Mouse (Mus musculus): ENCODE results near the gene Cfap52. TPM values are rescaled to one million over a fixed set of nuclear protein-coding genes. Genes with fewer than 3 reads are reported as not detected.

Gene Cfap52
- polyA plus RNA-seq, 1 experiment from 2014 or later = 1.0 TPM

DNA sequence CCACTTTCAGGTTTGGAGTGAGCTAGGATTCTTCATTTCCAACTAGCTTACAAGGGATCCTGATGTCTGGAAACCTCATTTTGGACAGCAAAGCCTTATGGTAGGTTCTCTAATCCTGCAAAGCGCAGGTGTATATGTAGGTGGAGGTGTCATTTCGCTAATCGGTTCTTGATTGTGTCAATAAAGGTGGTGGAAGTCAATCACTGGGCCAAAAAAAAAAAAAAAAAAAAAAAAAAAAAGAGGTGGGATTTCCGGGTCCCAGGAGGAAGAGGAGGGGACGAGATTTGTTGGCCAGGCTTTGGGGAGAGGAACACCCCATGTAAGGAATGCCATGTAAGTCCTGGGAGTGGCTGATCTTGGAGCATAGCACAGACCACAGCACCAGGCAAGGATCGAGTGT is 11.0 kb downstream of the Cfap52 start:
- no peaks in the 10 kb centered on the region for H3K4me1 ChIP-seq (replicated peaks; ENCODE audit: control insufficient read depth, insufficient read depth, low read length)
- DNase-seq (ENCODE audit: low spot score) = no peak
- H3K4me3 ChIP-seq (ENCODE audit: low read depth, low read length) = no peak overlapping the region
- H3K9ac ChIP-seq (ENCODE audit: low read length) = no peak overlapping the region
- ATAC-seq (replicated peaks; ENCODE audit: low FRiP score, low TSS enrichment, low read depth) = no peak
- no peak overlapping the region for H3K27ac ChIP-seq (ENCODE audit: low read depth)
- H3K27me3 ChIP-seq (replicated peaks; ENCODE audit: control insufficient read depth, insufficient read depth, low read length) = no peaks in the 10 kb centered on the region
- 0 out of 2 replicates have a peak, but pooled peaks cover 3% of the 10 kb centered on the region for H3K9me3 ChIP-seq (ENCODE audit: control insufficient read depth, low read length)
- H3K4me2 ChIP-seq (ENCODE audit: low read length) = no peak overlapping the region
- WGBS = 86% methylated on average over 6 of the region's 6 CpGs
- H3K36me3 ChIP-seq (ENCODE audit: control insufficient read depth, insufficient read depth, low read length) = no peaks in the 10 kb centered on the region

DNA sequence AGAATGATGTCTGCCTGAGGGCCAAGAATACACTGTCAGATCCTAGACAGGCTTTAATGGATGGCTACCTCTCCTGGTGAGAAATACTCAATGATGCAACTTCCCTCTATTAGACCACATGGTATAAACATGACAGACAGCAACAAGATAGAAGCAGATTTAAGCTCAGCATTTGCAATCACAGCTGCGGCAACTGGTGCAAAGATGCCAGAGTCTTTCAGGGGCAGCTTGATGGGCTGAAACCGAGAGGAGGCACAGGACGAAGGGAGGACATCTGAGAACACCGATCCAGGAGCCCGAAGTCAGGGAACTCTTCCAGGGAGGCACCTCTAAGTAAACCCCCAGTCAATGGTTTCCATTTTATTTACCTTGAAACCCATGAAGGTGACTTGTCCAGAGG is 11.8 kb downstream of the Cfap52 start:
- 79% methylated on average over 5 of the region's 5 CpGs for WGBS
- H3K27me3 ChIP-seq (replicated peaks; ENCODE audit: control insufficient read depth, insufficient read depth, low read length) = no peaks in the 10 kb centered on the region
- no peak overlapping the region for H3K9ac ChIP-seq (ENCODE audit: low read length)
- no peaks in the 10 kb centered on the region for H3K36me3 ChIP-seq (ENCODE audit: control insufficient read depth, insufficient read depth, low read length)
- H3K9me3 ChIP-seq (ENCODE audit: control insufficient read depth, low read length) = 0 out of 2 replicates have a peak, but pooled peaks cover 3% of the 10 kb centered on the region
- ATAC-seq (replicated peaks; ENCODE audit: low FRiP score, low TSS enrichment, low read depth) (no peak), DNase-seq (ENCODE audit: low spot score) (no peak)
- H3K4me1 ChIP-seq (replicated peaks; ENCODE audit: control insufficient read depth, insufficient read depth, low read length) = no peaks in the 10 kb centered on the region
- no peak overlapping the region for H3K4me2 ChIP-seq (ENCODE audit: low read length)
- no peak overlapping the region for H3K27ac ChIP-seq (ENCODE audit: low read depth)
- no peak overlapping the region for H3K4me3 ChIP-seq (ENCODE audit: low read depth, low read length)

DNA sequence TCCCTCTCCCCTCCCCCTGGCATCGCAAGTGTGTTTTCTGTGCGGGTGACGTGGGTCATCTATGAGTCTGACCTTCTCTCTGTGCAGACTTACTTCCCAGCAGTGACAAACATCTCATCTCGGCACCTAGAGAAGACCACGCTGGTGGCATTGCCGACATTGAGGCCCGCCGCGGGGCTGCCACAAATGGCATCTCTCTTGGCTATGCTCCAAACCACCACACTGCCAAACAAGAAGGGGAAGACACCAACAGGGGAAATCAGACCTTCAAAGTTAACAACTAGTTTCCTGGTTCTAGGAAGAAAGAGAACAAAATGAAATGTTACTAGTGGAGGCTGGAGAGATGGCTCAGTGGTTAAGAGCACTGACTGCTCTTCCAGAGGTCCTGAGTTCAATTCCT is 16.0 kb downstream of the Cfap52 start:
- Histone ChIP-seq H3K4me3 (ENCODE audit: low read depth, low read length) (no peak overlapping the region), H3K9ac (ENCODE audit: low read length) (no peak overlapping the region), H3K27me3 (replicated peaks; ENCODE audit: control insufficient read depth, insufficient read depth, low read length) (no peaks in the 10 kb centered on the region), H3K9me3 (ENCODE audit: control insufficient read depth, low read length) (0 out of 2 replicates have a peak, but pooled peaks cover 3% of the 10 kb centered on the region), H3K27ac (ENCODE audit: low read depth) (no peak overlapping the region), H3K4me2 (ENCODE audit: low read length) (no peak overlapping the region), H3K36me3 (ENCODE audit: control insufficient read depth, insufficient read depth, low read length) (no peaks in the 10 kb centered on the region), H3K4me1 (replicated peaks; ENCODE audit: control insufficient read depth, insufficient read depth, low read length) (no peaks in the 10 kb centered on the region; the same call in 1 of the 2 replicates)
- no peak for DNase-seq (ENCODE audit: low spot score)
- ATAC-seq (replicated peaks; ENCODE audit: low FRiP score, low TSS enrichment, low read depth) = no peak
- 80% methylated on average over 9 of the region's 9 CpGs for WGBS

DNA sequence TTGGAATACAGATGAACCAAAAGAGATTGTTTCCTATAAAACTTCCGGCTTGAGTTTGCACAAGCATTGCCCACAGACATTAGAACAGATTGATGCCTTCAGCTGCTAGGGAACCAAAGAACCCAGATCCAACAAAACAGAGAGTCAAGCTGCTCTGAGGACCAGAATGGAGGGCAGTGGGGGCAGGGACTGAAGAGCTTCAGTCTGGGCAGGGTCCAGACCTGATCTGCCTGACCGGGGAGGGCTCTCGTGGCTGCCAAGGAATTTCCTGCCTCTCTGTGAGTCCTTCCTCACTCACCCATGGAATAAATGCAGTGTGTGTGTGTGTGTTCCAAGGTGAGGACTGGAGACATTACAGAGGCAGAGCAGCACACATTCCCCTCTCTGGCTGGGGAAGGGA is 17.2 kb downstream of the Cfap52 start:
- H3K9ac ChIP-seq (ENCODE audit: low read length) = no peak overlapping the region
- H3K36me3 ChIP-seq (ENCODE audit: control insufficient read depth, insufficient read depth, low read length) = no peaks in the 10 kb centered on the region
- DNase-seq (ENCODE audit: low spot score) (no peak), ATAC-seq (replicated peaks; ENCODE audit: low FRiP score, low TSS enrichment, low read depth) (no peak)
- H3K4me2 ChIP-seq (ENCODE audit: low read length) = no peak overlapping the region
- no peaks in the 10 kb centered on the region; the same call in 1 of the 2 replicates for H3K4me1 ChIP-seq (replicated peaks; ENCODE audit: control insufficient read depth, insufficient read depth, low read length)
- no peak overlapping the region for H3K4me3 ChIP-seq (ENCODE audit: low read depth, low read length)
- 35% methylated on average over 3 of the region's 3 CpGs for WGBS
- H3K9me3 ChIP-seq (ENCODE audit: control insufficient read depth, low read length) = 0 out of 2 replicates have a peak, but pooled peaks cover 3% of the 10 kb centered on the region
- no peak overlapping the region for H3K27ac ChIP-seq (ENCODE audit: low read depth)
- no peaks in the 10 kb centered on the region for H3K27me3 ChIP-seq (replicated peaks; ENCODE audit: control insufficient read depth, insufficient read depth, low read length)

DNA sequence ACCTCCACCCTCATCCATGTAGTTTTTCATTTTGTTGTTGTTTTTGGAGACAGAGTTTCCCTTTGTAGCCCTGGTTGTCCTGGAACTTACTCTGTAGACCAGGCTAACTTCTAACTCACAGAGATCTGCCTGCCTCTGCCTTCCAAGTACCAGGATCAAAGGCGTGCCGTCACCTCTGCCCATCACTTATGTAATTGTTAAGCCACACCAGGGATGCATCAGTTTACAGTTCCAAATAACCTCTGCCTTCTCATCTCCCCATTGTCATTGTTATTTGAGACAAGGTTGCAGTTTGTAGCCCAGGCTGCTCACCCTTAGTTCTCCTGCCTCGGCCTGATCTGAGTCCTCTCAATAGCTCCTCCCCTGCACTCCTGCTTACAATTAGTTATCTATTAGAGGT is 33.3 kb downstream of the Cfap52 start:
- WGBS = 88% methylated on average over 3 of the region's 3 CpGs
- Histone ChIP-seq H3K4me1 (replicated peaks; ENCODE audit: control insufficient read depth, insufficient read depth, low read length) (no peaks in the 10 kb centered on the region), H3K4me3 (ENCODE audit: low read depth, low read length) (no peak overlapping the region), H3K9ac (ENCODE audit: low read length) (no peak overlapping the region), H3K27me3 (replicated peaks; ENCODE audit: control insufficient read depth, insufficient read depth, low read length) (no peaks in the 10 kb centered on the region), H3K36me3 (ENCODE audit: control insufficient read depth, insufficient read depth, low read length) (no peaks in the 10 kb centered on the region), H3K4me2 (ENCODE audit: low read length) (no peak overlapping the region), H3K9me3 (ENCODE audit: control insufficient read depth, low read length) (no peaks in the 10 kb centered on the region), H3K27ac (ENCODE audit: low read depth) (no peak overlapping the region)
- DNase-seq (ENCODE audit: low spot score) (no peak), ATAC-seq (replicated peaks; ENCODE audit: low FRiP score, low TSS enrichment, low read depth) (no peak)

DNA sequence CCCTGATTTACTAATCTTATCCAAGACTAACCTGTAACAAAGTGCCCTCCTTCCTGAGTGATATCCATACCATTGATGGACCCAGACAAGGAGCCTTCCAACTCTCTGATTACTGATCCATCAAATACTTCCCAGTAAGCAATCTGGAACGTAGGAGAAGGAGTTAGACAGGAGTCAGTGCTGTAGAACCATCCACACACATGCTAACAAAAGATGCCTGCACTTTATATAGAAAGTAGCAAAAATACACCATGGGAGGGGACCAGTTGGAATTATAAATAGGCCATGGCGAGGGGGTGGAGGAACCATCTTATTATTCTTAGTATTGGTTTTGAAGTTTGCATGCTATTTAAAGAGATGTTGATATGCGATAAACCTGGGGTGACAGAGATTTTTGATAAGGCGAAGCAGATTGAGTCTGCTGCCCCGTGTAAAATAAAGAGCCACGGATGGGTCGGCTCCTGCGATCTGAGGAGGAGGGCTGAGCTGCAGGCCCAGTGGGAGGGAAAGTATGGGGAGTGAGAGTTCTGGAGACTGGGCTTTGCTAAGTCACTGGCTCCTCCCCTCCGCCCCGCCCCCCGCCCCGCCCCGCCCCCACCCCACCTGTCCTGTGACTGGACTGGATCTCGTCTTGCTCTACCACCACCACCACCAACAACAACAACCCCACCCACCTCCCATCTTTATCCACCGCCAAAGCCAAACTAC is 38.9 kb downstream of the Cfap52 start:
- no peaks in the 10 kb centered on the region for H3K36me3 ChIP-seq (ENCODE audit: control insufficient read depth, insufficient read depth, low read length)
- no peak overlapping the region for H3K27ac ChIP-seq (ENCODE audit: low read depth)
- no peak for DNase-seq (ENCODE audit: low spot score)
- H3K4me3 ChIP-seq (ENCODE audit: low read depth, low read length) = no peak overlapping the region
- peaks cover under 1% of the 10 kb centered on the region; the same call in 1 of the 2 replicates for H3K27me3 ChIP-seq (replicated peaks; ENCODE audit: control insufficient read depth, insufficient read depth, low read length)
- H3K4me2 ChIP-seq (ENCODE audit: low read length) = no peak overlapping the region
- no peak for ATAC-seq (replicated peaks; ENCODE audit: low FRiP score, low TSS enrichment, low read depth)
- no peaks in the 10 kb centered on the region for H3K4me1 ChIP-seq (replicated peaks; ENCODE audit: control insufficient read depth, insufficient read depth, low read length)
- WGBS = 14% methylated on average over 15 of the region's 15 CpGs
- no peaks in the 10 kb centered on the region for H3K9me3 ChIP-seq (ENCODE audit: control insufficient read depth, low read length)
- no peak overlapping the region for H3K9ac ChIP-seq (ENCODE audit: low read length)

DNA sequence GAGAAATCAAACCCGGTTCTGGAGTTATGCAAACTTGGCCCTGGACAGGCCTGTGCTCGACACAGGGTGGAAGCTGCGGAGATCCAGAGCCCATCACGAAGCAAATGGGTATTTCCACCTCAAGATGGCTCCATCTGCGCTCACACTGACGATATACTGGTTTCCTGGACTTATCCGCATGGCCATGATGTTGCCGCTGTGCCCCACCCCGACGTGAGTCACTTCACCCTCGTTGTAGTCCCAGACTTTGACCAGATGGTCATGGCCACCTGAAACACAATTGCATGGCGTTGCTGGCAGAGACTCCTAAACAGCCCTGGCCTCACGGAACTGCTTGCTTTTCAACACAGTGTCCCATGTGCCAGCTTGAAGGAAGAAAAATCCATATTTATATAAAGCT is 40.5 kb downstream of the Cfap52 start:
- Histone ChIP-seq H3K9me3 (ENCODE audit: control insufficient read depth, low read length) (no peaks in the 10 kb centered on the region), H3K4me2 (ENCODE audit: low read length) (no peak overlapping the region), H3K4me1 (replicated peaks; ENCODE audit: control insufficient read depth, insufficient read depth, low read length) (no peaks in the 10 kb centered on the region), H3K4me3 (ENCODE audit: low read depth, low read length) (no peak overlapping the region), H3K36me3 (ENCODE audit: control insufficient read depth, insufficient read depth, low read length) (no peaks in the 10 kb centered on the region), H3K27me3 (replicated peaks; ENCODE audit: control insufficient read depth, insufficient read depth, low read length) (peaks cover 15% of the 10 kb centered on the region; the same call in 1 of the 2 replicates), H3K9ac (ENCODE audit: low read length) (no peak overlapping the region), H3K27ac (ENCODE audit: low read depth) (no peak overlapping the region)
- 83% methylated on average over 13 of the region's 13 CpGs for WGBS
- ATAC-seq (replicated peaks; ENCODE audit: low FRiP score, low TSS enrichment, low read depth) (no peak), DNase-seq (ENCODE audit: low spot score) (no peak)

DNA sequence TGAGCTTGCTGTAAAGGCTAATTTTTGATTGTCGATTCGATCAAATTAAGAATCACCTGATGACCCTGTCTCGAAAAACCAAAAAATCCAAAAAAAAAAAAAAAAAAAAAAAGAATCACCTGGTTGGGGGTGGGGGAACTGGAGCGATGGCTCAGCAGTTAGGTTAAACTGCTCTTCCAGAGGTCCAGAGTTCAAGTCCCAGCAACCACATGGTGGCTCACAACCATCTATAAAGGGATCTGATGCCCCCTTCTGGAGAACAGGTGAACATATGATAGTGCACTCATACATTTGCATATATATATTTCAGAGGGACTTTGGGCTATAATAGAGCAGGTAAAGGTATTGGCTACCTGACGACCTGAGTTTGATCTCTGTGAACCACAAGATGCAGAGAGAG is 41.7 kb downstream of the Cfap52 start:
- Histone ChIP-seq H3K4me1 (replicated peaks; ENCODE audit: control insufficient read depth, insufficient read depth, low read length) (no peaks in the 10 kb centered on the region), H3K4me2 (ENCODE audit: low read length) (peak overlapping the region; percentile 99), H3K9me3 (ENCODE audit: control insufficient read depth, low read length) (no peaks in the 10 kb centered on the region), H3K27ac (ENCODE audit: low read depth) (no peak overlapping the region), H3K9ac (ENCODE audit: low read length) (no peak overlapping the region), H3K27me3 (replicated peaks; ENCODE audit: control insufficient read depth, insufficient read depth, low read length) (peaks cover 16% of the 10 kb centered on the region; the same call in 1 of the 2 replicates), H3K4me3 (ENCODE audit: low read depth, low read length) (peak overlapping the region; percentile 15; the same call in 1 of the 2 replicates), H3K36me3 (ENCODE audit: control insufficient read depth, insufficient read depth, low read length) (no peaks in the 10 kb centered on the region)
- ATAC-seq (replicated peaks; ENCODE audit: low FRiP score, low TSS enrichment, low read depth) (no peak), DNase-seq (ENCODE audit: low spot score) (no peak)
- 89% methylated on average over 5 of the region's 5 CpGs for WGBS

DNA sequence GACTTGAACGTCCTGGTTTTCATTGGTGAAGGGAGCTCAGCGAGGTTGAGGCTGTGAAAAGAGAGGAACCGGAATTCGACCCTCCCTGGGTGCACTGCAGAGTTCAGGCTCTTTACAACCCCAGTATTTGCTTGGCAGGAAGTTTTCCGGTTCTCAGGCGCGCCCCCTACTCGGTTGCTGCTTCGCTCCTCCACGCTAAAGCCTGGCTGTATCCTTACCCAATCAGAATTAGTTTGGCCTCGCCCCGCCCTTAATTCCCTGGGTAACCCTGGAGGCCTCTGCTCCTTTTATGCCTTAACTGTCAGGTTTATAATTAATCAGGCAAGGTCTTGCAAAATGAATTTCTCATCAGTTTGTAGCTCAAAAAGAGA is 42.7 kb downstream of the Cfap52 start:
- under 1% methylated on average over 12 of the region's 12 CpGs for WGBS
- H3K36me3 ChIP-seq (ENCODE audit: control insufficient read depth, insufficient read depth, low read length) = no peaks in the 10 kb centered on the region
- peaks cover 16% of the 10 kb centered on the region; the same call in 1 of the 2 replicates for H3K27me3 ChIP-seq (replicated peaks; ENCODE audit: control insufficient read depth, insufficient read depth, low read length)
- H3K9ac ChIP-seq (ENCODE audit: low read length) = peak overlapping the region; percentile 64
- peak overlapping the region; percentile 78 for H3K27ac ChIP-seq (ENCODE audit: low read depth)
- no peaks in the 10 kb centered on the region for H3K4me1 ChIP-seq (replicated peaks; ENCODE audit: control insufficient read depth, insufficient read depth, low read length)
- no peaks in the 10 kb centered on the region for H3K9me3 ChIP-seq (ENCODE audit: control insufficient read depth, low read length)
- DNase-seq (ENCODE audit: low spot score) (peak; percentile 88), ATAC-seq (replicated peaks; ENCODE audit: low FRiP score, low TSS enrichment, low read depth) (peak; percentile 82)
- peak overlapping the region; percentile 67 for H3K4me3 ChIP-seq (ENCODE audit: low read depth, low read length)
- peak overlapping the region; percentile 99 for H3K4me2 ChIP-seq (ENCODE audit: low read length)

All from intestine, embryonic 14.5 days (tissue).